Mouse (Mus musculus) erythroblast, embryonic 14.5 days (primary cell): ENCODE data around the gene Olfr878. TPM values are rescaled to one million over a fixed set of nuclear protein-coding genes. Genes with fewer than 3 reads are reported as not detected.

Experiments
- H3K27me3 ChIP-seq: 2 replicates; pipeline ENCODE4 v1.6.1; 2012; ENCODE audit warnings: inconsistent platforms; ENCODE audit not compliant: control insufficient read depth
- H3K36me3 ChIP-seq: 2 replicates; pipeline ENCODE4 v1.6.1; 2012; ENCODE audit warnings: mild to moderate bottlenecking, inconsistent platforms; ENCODE audit not compliant: control insufficient read depth
- H3K4me1 ChIP-seq: 2 replicates; pipeline ENCODE4 v1.6.1; 2012; ENCODE audit warnings: inconsistent platforms; ENCODE audit not compliant: control insufficient read depth
- H3K4me3 ChIP-seq: replicated peaks from 2 replicates; pipeline ENCODE3; 2012; ENCODE audit warnings: moderate library complexity, mild to moderate bottlenecking, inconsistent platforms
- H3K9me3 ChIP-seq: 2 replicates; pipeline ENCODE4 v1.6.1; 2012; ENCODE audit warnings: low read length, inconsistent platforms, mixed read lengths; ENCODE audit not compliant: control insufficient read depth
- GATA1 ChIP-seq: IDR thresholded peaks from 2 replicates; pipeline ENCODE4 v1.6.1; 2012; ENCODE audit warnings: low read length, inconsistent platforms, mixed read lengths
- TAL1 ChIP-seq: IDR thresholded peaks from 3 replicates; pipeline ENCODE4 v1.6.1; 2012; ENCODE audit warnings: low read length, inconsistent platforms, mixed read lengths
- polyA plus RNA-seq: library from polyadenylated mRNA; stranded (reverse); fragments of >175 nt; gene quantifications from 2 replicates; pipeline ENCODE4 v1.2.3, GENCODE M21; 2012

Gene Olfr878
- polyA plus RNA-seq, 1 experiment = not detected

GRCm38 (mm10) chr9:37926019-37927013 is 8.7 kb downstream of the Olfr878 start:
- no peak for TF ChIP-seq GATA1
- TF ChIP-seq TAL1 = no peak
- H3K4me3 ChIP-seq = no peak overlapping the region
- no peaks in the 10 kb centered on the region for H3K9me3 ChIP-seq
- H3K4me1 ChIP-seq = no peaks in the 10 kb centered on the region
- H3K27me3 ChIP-seq = no peaks in the 10 kb centered on the region
- H3K36me3 ChIP-seq = no peaks in the 10 kb centered on the region

GRCm38 (mm10) chr9:37932519-37932918 is 14.9 kb downstream of the Olfr878 start:
- Histone ChIP-seq H3K4me3 (no peak overlapping the region), H3K27me3 (no peaks in the 10 kb centered on the region), H3K4me1 (no peaks in the 10 kb centered on the region), H3K9me3 (no peaks in the 10 kb centered on the region), H3K36me3 (no peaks in the 10 kb centered on the region)
- no peak for TF ChIP-seq GATA1
- no peak for TF ChIP-seq TAL1

DNA sequence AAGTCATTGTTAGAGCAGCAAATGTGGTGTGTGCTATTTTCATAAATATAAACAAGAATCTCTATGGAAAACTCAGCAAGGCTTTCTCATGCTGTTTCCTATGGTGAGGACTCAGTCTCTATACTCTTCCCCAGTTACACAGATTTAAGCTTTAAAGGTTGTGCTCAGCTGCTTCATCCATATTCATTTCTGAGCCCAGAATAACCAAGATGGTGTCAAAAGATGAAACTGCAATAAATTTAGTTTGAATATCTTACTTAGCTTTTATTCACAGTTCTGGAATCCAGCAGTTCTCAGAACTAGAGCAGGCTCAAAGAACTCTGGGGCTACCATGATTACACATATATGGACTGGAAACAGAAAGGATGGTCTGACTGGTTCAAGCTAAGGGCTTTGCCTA is 16.5 kb downstream of the Olfr878 start:
- Histone ChIP-seq H3K9me3 (no peaks in the 10 kb centered on the region), H3K4me3 (no peak overlapping the region), H3K27me3 (no peaks in the 10 kb centered on the region), H3K36me3 (no peaks in the 10 kb centered on the region), H3K4me1 (no peaks in the 10 kb centered on the region)
- TF ChIP-seq TAL1 (no peak), GATA1 (no peak)

DNA sequence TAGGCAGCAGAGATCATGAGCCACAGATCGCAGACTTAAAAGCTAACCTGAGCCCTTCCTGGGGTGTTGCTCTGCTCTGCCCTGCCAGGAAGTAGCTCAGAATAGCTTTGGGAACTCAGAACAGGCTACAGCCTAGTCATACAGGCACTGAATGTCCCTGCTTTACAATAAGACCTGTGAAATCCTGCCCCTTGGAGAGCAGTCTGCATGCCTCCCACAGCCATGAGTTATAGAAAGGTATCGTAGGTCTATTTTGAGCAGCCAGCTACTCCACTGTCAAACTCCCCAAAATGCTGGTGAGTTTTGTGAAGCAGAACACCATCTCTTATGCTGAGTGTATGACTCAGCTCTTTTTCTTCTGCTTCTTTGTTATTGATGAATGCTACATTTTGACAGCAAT is 23.5 kb downstream of the Olfr878 start:
- Histone ChIP-seq H3K9me3 (no peaks in the 10 kb centered on the region), H3K36me3 (no peaks in the 10 kb centered on the region), H3K27me3 (no peaks in the 10 kb centered on the region), H3K4me3 (no peak overlapping the region), H3K4me1 (no peaks in the 10 kb centered on the region)
- TF ChIP-seq GATA1 (no peak), TAL1 (no peak)

Other genes starting within 250 kb of the Olfr878 start
- not detected in 2 replicates for gene Panx3, start 248.6 kb upstream of the Olfr878 start, polyA plus RNA-seq
- gene Olfr160, start 201.6 kb upstream of the Olfr878 start, polyA plus RNA-seq = not detected in 2 replicates
- gene Olfr874, start 172.7 kb upstream of the Olfr878 start, polyA plus RNA-seq = 0.04 TPM in 1 of 2 replicates, not detected in the other
- gene Olfr875, start 146.0 kb upstream of the Olfr878 start, polyA plus RNA-seq = not detected in 2 replicates
- 0.03 TPM in 1 of 2 replicates, not detected in the other for gene Olfr876, start 114.8 kb upstream of the Olfr878 start, polyA plus RNA-seq
- not detected in 2 replicates for gene Olfr877, start 63.6 kb upstream of the Olfr878 start, polyA plus RNA-seq
- not detected in 2 replicates for gene Olfr145, start 21.1 kb upstream of the Olfr878 start, polyA plus RNA-seq
- gene Olfr881, start 74.0 kb downstream of the Olfr878 start, polyA plus RNA-seq = not detected in 2 replicates
- gene Olfr883, start 108.0 kb downstream of the Olfr878 start, polyA plus RNA-seq = not detected in 2 replicates
- gene Olfr884, start 128.7 kb downstream of the Olfr878 start, polyA plus RNA-seq = not detected in 2 replicates
- gene Olfr885, start 143.5 kb downstream of the Olfr878 start, polyA plus RNA-seq = not detected in 2 replicates
- not detected in 2 replicates for gene Olfr887, start 166.2 kb downstream of the Olfr878 start, polyA plus RNA-seq
- gene Olfr888, start 190.3 kb downstream of the Olfr878 start, polyA plus RNA-seq = not detected in 2 replicates
- not detected in 2 replicates for gene Olfr889, start 197.4 kb downstream of the Olfr878 start, polyA plus RNA-seq
- gene Olfr890, start 224.7 kb downstream of the Olfr878 start, polyA plus RNA-seq = not detected in 2 replicates